Mouse (Mus musculus): ENCODE results near the gene Zfand6.

Zfand6 gene

GRCm38 (mm10) chr7:84689251-84690100 is at the start of gene Zfand6:
Gene Zfand6 (minus strand): TSS chr7:84689959.
- in situ Hi-C loops (cut with MboI; ENCODE audit: low pct_unique_long_range_greater_than_20kb in 1 of 2, low sequenced_read_pairs in 2 of 2, unreplicated experiment in 1 of 2): no loop called here

DNA sequence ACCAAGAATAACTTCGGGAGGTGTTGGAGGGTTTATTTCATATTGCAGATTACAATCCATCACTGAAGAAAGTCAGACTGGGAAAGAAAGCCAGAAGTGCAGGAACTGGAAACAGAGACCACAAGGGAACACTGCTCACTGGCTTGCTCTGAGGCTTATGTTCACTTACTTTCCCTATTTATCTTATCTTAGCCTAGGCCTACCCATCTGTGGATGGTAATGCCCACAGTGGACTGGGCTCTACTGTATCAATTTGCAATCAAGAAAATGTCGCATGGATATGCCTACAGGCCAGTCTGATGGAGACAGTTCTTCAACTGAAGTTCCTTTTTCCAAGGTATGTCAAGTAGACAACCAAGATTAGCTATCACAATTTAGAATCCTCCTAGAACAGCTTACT is 47.0 kb upstream of the Zfand6 start:
- in situ Hi-C loops (cut with MboI; ENCODE audit: low pct_unique_long_range_greater_than_20kb in 1 of 2, low sequenced_read_pairs in 2 of 2, unreplicated experiment in 1 of 2): no loop called here

DNA sequence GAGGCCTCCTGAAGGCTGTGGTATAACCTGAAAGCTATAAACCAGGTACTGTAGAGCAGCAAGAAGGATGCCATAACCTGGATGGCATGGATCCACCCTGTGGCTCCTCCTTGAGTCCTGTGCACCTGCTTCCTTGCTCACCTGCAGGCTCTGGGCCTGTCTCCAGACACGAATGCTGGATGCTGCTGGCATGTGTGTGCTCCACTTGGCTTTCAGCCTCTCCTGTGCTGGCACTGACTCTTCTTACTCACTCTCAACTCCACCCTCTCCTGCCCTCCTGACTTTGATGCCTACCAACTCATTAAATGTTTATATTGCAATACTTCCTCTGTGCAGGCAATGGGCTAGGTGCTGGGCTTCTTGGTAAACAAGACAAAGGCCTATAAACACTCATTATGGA is 43.3 kb upstream of the Zfand6 start:
- in situ Hi-C loops (cut with MboI; ENCODE audit: low pct_unique_long_range_greater_than_20kb in 1 of 2, low sequenced_read_pairs in 2 of 2, unreplicated experiment in 1 of 2): no loop called here

DNA sequence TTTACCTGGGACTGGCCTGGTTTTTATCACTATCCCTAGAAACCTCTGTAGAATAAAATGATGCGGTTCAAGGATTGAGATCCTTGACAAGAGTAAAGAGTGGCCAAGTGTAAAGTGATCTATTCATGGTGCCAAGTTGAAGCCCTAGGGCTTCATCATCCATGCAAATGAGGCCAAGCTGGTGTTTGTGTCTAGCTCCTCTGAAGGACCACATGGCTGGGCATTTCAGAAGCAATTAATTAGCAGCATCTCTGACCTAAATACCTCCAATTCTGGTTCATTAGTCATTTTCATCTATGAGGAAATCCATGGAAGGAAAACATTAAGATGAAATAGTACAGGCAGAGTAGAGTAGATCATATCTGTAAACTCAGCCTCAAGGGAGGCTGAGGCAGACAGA is 42.3 kb upstream of the Zfand6 start:
- in situ Hi-C loops (cut with MboI; ENCODE audit: low pct_unique_long_range_greater_than_20kb in 1 of 2, low sequenced_read_pairs in 2 of 2, unreplicated experiment in 1 of 2): no loop called here

- in situ Hi-C loops (cut with MboI; ENCODE audit: low pct_unique_long_range_greater_than_20kb in 1 of 2, low sequenced_read_pairs in 2 of 2, unreplicated experiment in 1 of 2): no loop called here
These were observed 41.3 kb upstream of the Zfand6 start for GRCm38 (mm10) chr7:84731076-84731475.

GRCm38 (mm10) chr7:84722804-84723459 is 33.2 kb upstream of the Zfand6 start:
- in situ Hi-C loops (cut with MboI; ENCODE audit: low pct_unique_long_range_greater_than_20kb in 1 of 2, low sequenced_read_pairs in 2 of 2, unreplicated experiment in 1 of 2): no loop called here

- in situ Hi-C loops (cut with MboI; ENCODE audit: low pct_unique_long_range_greater_than_20kb in 1 of 2, low sequenced_read_pairs in 2 of 2, unreplicated experiment in 1 of 2): no loop called here
These were observed 20.7 kb upstream of the Zfand6 start for GRCm38 (mm10) chr7:84710287-84710958.

GRCm38 (mm10) chr7:84706877-84707276 is 17.1 kb upstream of the Zfand6 start:
- in situ Hi-C loops (cut with MboI; ENCODE audit: low pct_unique_long_range_greater_than_20kb in 1 of 2, low sequenced_read_pairs in 2 of 2, unreplicated experiment in 1 of 2): no loop called here

GRCm38 (mm10) chr7:84690101-84690509 is 346 bp upstream of the Zfand6 start:
- in situ Hi-C loops (cut with MboI; ENCODE audit: low pct_unique_long_range_greater_than_20kb in 1 of 2, low sequenced_read_pairs in 2 of 2, unreplicated experiment in 1 of 2): no loop called here

- in situ Hi-C loops (cut with MboI; ENCODE audit: low pct_unique_long_range_greater_than_20kb in 1 of 2, low sequenced_read_pairs in 2 of 2, unreplicated experiment in 1 of 2): no loop called here
These were observed 1.8 kb downstream of the Zfand6 start for GRCm38 (mm10) chr7:84687653-84688580.

- in situ Hi-C loops (cut with MboI; ENCODE audit: low pct_unique_long_range_greater_than_20kb in 1 of 2, low sequenced_read_pairs in 2 of 2, unreplicated experiment in 1 of 2): no loop called here
These were observed 3.4 kb downstream of the Zfand6 start for GRCm38 (mm10) chr7:84686380-84686779.

DNA sequence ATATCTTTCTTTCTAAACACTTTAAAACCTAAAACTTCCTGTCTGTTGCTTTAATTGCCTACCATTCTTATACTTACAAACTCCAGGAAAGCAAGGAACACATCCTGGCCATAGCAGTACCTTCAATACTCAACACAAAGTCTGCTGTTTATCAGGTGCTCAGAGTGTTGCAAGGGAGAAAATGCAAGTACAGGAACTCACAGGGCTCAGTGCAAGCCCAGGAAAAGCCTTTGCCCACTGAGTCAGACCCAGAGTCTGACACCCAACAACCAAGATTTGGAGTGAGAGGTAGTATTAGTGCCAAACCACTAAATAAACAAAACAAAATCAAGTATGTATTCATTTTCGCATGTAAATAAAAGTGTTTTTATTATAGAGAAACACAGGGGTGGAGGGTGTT is 5.1 kb downstream of the Zfand6 start:
- in situ Hi-C loops (cut with MboI; ENCODE audit: low pct_unique_long_range_greater_than_20kb in 1 of 2, low sequenced_read_pairs in 2 of 2, unreplicated experiment in 1 of 2): no loop called here

DNA sequence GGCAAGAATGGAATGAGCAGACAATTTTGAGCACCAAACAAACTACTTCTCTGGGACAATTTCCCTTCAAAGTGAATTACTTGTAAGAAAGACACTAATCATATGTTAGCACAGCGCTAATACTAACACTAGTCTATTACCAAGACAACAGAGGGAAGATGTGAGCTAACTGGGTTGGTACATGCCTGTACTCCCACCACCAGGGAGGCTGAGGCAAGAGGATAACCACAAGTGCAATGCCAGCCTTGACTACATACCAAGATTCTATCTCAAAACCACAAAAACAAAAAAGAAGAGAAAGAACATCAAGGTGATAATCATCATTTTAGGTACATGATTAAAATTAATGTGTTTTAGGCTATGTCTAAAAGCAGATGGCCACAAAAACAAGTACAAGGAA is 8.2 kb downstream of the Zfand6 start:
- in situ Hi-C loops (cut with MboI; ENCODE audit: low pct_unique_long_range_greater_than_20kb in 1 of 2, low sequenced_read_pairs in 2 of 2, unreplicated experiment in 1 of 2): no loop called here

- in situ Hi-C loops (cut with MboI; ENCODE audit: low pct_unique_long_range_greater_than_20kb in 1 of 2, low sequenced_read_pairs in 2 of 2, unreplicated experiment in 1 of 2): no loop called here
These were observed 8.8 kb downstream of the Zfand6 start for GRCm38 (mm10) chr7:84680931-84681330.

- in situ Hi-C loops (cut with MboI; ENCODE audit: low pct_unique_long_range_greater_than_20kb in 1 of 2, low sequenced_read_pairs in 2 of 2, unreplicated experiment in 1 of 2): no loop called here
These were observed 9.7 kb downstream of the Zfand6 start for GRCm38 (mm10) chr7:84680092-84680491.

GRCm38 (mm10) chr7:84679264-84679663 is 10.5 kb downstream of the Zfand6 start:
- in situ Hi-C loops (cut with MboI; ENCODE audit: low pct_unique_long_range_greater_than_20kb in 1 of 2, low sequenced_read_pairs in 2 of 2, unreplicated experiment in 1 of 2): no loop called here

GRCm38 (mm10) chr7:84673103-84673502 is 16.7 kb downstream of the Zfand6 start:
- in situ Hi-C loops (cut with MboI; ENCODE audit: low pct_unique_long_range_greater_than_20kb in 1 of 2, low sequenced_read_pairs in 2 of 2, unreplicated experiment in 1 of 2): no loop called here

DNA sequence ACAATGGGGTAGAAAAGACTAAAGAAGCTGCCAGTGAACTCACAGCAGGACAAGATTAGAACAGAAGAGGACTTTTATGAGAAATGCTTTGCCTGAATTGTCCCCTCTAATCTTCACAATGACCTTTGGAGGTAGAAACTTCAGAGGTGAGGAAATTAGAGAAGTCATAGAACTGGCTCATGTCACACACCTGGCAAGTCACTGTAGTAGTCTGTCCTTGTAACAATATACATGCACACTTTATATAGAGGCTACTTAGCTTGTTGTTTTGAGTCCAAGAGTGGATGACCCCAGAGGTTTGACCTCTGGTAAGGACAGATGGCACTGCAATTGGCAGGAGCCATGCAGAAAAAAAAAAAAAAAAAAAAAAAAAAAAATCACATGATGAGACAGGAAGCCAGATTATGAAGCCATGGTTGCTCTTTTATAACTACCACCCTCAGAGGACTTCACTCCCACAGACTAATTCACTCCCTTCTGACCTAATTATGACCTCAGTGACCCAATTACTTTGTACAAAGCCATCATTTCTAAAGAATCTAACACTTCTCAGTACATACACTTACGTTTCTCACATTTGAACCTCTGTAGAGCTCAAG is 20.1 kb downstream of the Zfand6 start:
- in situ Hi-C loops (cut with MboI; ENCODE audit: low pct_unique_long_range_greater_than_20kb in 1 of 2, low sequenced_read_pairs in 2 of 2, unreplicated experiment in 1 of 2): no loop called here
